Mouse (Mus musculus): Measurements from ENCODE around the gene Klhdc7a.

GRCm38 (mm10) chr4:139932970-139933801, 34.6 kb downstream of the Klhdc7a start:
- TF ChIP-seq CTCF (IDR thresholded peaks at IDR 0.05; ENCODE audit: borderline replicate concordance, extremely low read depth, insufficient read depth, insufficient read length) (no peak), POLR2A (IDR thresholded peaks at IDR 0.05; ENCODE audit: borderline replicate concordance, extremely low read depth, insufficient read depth, insufficient read length, poor library complexity, severe bottlenecking) (no peak)
